In the genomic region with DNA sequence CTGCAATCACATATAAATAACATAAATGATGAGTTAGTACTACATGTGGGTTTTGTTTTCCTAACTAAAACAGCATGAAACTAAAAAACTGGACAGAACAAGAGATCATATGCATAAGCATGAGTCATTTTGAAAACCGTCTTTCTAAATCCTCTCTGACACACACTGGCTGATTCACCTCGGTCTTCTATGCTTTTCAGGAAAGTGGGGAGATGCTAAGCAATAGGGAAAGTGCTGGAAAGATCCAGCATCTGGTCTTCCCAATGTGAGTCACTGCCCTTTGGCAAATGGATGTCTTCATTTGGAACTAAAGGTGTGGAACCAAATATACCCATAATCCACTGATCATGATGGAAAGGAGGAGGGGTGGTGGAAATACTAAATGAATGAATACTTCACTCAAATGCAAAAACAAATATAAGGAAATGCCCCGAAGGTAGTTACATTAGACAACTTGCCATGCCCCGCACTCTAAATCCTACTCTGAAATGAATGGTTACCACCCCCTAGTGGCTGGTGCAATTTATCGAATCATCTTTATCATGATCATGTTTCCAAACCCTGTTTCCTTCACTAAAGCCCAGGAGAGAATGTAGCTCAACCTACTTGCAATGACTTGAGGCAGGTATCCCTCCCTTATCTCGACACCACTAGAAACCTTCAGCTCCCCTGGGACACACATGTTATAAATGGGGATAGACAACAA, we compare ENCODE assay signal across 14 mouse cellular contexts.
"Had no signal": no experiment of that assay in that cellular context is flagged by ENCODE, and none has a peak within 500 bp of the region (broad histone marks: within the 10 kb centered on the region; RNA-seq: fewer than 3 reads in every experiment).

No protein-coding gene starts in this region.

- H3K4me3 ChIP-seq: midbrain, embryonic 12.5 days; midbrain, embryonic 15.5 days; neural tube, embryonic 12.5 days; neural tube, embryonic 15.5 days; stomach, embryonic 15.5 days had no signal

- DNase-seq: kidney, postnatal 14 days; liver, postnatal 0 days; lung, embryonic 14.5 days; retina, postnatal 1 day; right cerebral cortex, postnatal 25 days; spleen, adult 18-20 months; thymus, postnatal 25 days had no signal

- H3K27ac ChIP-seq: liver, embryonic 14.5 days; macrophage; midbrain, embryonic 12.5 days; midbrain, embryonic 15.5 days; neural tube, embryonic 12.5 days; neural tube, embryonic 15.5 days; stomach, embryonic 15.5 days had no signal
